Mouse (Mus musculus): ENCODE measurements around the gene Coro2b.
A peak's percentile ranks its signal among the peaks of the same experiment; 100 is the strongest.
"Not testable (repeated sequence)": the region's sequence is repeated elsewhere in the genome, so short reads cannot be mapped to it uniquely, and the experiment has no call there.

The Coro2b gene

GRCm38 (mm10) chr9:62469696-62470095 lies 67.1 kb downstream of the Coro2b start:
- no peak for DNase-seq

DNA sequence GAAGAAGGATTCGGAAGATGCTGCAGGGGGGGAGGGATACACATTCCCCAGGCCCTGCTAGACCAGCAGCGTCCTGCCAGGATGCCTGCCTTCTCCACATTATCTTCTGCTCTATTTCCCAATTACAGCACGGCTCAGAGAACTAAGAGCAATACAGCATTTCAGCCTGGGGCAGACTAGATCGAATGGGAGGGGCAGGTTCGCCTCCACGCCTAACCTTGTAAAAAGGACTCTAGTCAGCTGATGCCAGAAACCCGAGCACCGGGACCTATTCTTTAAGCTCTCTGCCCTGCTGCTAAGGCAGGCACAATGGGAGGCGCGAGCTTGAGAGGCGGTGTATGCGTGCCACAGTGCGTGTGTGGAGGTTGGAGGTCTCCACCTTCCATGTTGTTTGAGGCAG lies 67.7 kb downstream of the Coro2b start:
- peak; percentile 60 for DNase-seq

DNA sequence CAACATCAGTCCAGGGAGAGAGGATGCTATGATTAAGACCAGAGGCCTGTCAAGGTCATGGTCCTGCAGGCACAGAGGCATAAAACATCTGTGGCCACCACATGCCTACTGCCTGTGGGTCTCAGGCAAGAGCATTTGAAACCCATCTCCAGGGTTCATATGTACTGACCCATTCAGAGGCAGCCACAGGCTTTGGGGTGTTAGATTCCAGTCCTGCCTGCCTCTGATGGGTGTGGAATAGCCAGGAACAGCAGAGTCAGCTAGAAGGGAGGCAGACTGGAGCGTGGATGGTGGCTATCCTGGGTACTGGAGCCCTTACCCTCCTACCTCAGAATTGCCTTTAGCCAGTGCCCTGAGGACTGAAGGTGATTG lies 69.4 kb downstream of the Coro2b start:
- no peak for DNase-seq

- no peak for DNase-seq
Observed at GRCm38 (mm10) chr9:62466742-62467412, 70.0 kb downstream of the Coro2b start.

DNA sequence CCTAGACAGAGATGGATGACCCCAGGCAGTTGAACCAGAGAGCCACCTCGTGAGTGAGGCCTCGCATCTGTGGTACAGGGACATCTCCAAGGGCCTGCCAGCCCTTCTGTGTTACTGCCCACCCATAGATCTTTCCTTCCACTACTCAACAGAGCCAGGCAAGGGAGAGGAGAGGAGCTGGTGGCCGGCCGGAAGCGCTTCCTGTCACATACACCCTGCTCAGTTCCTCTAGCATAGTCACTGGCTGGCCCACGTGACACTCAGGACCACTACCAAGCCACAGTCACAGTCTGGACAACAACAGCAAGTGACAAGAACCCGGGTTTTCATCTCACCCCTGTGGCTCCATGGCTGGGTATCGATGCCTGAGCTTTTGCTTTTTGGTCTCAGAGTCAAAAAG lies 70.8 kb downstream of the Coro2b start:
- DNase-seq = no peak

DNA sequence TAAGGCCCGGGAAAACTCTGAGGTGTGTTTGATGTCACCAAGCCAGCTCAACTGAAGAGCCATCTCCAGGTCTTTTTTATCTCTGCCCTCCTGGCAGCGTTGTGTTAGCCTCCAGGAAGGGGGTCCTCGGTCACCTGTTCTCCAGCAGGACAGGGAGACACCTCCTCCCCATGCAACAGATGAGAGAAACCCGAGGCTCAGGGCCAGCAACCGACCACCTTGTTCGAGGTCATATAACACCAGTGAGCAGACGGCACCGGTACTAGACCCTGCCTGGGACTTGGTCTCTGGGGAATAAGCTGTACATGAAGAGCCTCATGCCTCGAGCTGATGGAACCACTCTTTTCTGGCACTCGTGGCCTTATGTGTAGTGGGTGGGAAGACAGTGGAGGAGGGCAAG lies 72.1 kb downstream of the Coro2b start:
- no peak for DNase-seq

- DNase-seq = no peak
Observed at GRCm38 (mm10) chr9:62461766-62462165, 75.1 kb downstream of the Coro2b start.

GRCm38 (mm10) chr9:62461095-62461494 lies 75.7 kb downstream of the Coro2b start:
- no peak for DNase-seq

DNA sequence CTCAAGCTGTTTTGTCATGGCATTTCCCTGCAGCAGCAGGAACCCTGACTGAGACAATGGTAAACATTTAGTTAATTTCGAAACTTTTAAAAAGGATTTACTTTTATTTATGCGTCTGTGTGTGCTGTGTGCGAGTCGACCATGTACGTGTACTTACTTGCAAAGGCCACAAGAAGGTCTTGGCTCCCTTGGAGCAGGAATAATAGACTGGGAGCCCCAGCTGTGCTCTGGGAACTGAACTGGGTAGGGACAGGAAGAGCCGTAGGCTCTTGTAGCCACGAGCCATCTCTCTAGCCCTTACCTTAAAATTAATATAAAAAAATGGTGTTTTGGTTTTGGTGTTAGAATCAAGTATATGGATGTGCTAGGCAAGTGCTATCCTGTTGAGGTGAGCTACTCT lies 76.8 kb downstream of the Coro2b start:
- no peak for DNase-seq

DNA sequence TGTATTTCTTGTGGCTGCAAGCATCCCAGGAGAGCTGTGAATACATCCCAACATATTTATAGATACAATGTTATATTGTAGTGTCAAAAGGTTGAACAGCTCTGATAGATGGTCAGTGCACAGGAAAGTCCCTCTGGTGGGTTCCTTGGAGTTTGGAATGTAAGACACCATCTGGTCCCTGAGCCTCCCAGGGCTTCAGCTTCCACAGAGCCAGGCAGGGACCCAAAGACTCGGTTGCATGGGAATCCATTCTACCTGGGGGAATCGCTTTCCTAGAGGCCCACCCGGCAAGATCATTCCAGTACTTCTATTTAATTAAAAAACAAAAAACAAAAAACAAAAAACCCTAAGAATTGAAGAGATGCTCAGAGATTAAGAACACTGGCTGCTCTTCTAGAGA lies 78.4 kb downstream of the Coro2b start:
- DNase-seq = no peak

GRCm38 (mm10) chr9:62456015-62456414 lies 80.8 kb downstream of the Coro2b start:
- DNase-seq = peak; percentile 60

GRCm38 (mm10) chr9:62455210-62455969 lies 81.5 kb downstream of the Coro2b start:
- no peak for DNase-seq

- no peak for DNase-seq
Observed at GRCm38 (mm10) chr9:62452373-62452993, 84.4 kb downstream of the Coro2b start.

DNA sequence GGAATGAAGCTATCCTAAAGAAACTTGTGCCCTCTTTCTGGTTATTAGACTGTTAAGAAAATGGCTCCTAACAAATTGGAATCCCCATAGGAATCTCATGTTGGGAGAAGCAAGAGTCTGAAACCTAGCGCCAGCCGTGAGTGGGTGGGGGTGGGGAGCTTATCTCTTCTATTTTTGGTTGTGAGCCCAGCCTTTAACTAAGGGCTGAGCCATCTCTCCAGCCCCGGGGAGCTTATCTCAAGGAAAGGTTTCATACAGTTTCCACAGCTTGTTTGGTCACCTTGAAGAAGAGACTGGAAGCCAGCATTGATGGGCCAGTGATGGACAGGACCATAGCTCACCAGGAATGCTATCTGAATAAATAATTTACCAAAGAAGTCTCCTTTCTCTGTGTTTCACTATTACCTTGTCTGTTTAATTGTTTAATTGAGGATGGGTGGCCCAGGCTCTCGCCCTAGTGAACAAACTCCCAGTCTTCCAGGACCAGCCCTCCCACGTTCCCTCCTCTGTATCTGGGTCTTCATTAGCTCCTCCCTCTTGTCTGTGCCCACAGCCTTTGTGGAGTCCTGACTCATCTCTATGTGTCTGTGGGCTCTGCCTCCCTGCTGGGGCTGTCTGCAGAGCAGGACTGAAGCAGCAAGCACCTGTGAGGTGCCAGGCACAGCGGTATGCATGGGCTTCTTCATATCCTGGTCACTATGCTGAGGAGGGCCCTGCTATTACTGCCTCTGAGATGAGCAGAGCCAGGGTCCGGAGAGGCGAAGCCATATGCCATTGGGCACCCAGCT lies 85.1 kb downstream of the Coro2b start:
- no peak for DNase-seq

DNA sequence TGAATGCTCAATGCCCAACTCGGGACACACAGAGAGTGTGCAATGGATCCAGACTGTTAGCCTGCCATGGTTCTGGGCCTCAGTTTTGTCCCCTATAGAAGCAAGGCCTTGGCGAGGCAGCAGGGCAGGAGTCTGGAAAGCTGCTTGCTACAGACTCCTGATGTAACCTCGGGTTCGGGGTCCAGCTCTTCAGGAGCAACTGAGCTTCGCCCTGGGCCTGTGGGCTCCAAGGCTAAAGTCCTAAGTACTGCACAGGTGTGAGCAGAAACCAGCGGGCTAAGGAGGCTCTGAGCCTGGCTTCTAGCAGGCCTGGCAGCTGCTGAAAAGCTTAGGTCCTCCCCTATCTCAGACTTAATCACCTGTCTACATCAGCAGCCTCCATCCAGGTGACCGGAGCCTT lies 86.0 kb downstream of the Coro2b start:
- DNase-seq = no peak

DNA sequence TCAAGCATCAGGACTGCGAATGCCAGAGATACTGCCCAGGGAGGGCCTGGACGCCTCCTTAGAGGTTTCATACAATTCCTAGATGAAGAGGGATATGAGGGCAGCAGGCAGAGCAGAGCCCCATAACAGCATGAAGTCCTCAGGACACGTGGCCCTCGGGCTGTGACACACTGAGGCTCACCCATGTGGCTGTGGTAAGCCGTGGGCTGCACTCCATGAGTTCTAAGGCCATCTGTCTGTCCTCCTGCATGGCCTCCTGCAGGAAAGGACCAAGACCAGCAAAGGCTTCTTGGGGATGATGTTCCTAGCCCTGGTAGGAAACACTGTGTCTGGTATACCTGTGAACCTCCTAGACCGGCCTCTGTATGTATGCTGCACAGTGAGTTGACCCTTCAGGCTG lies 86.5 kb downstream of the Coro2b start:
- no peak for DNase-seq

- DNase-seq = not testable (repeated sequence)
Observed at GRCm38 (mm10) chr9:62447337-62447736, 89.5 kb downstream of the Coro2b start.

DNA sequence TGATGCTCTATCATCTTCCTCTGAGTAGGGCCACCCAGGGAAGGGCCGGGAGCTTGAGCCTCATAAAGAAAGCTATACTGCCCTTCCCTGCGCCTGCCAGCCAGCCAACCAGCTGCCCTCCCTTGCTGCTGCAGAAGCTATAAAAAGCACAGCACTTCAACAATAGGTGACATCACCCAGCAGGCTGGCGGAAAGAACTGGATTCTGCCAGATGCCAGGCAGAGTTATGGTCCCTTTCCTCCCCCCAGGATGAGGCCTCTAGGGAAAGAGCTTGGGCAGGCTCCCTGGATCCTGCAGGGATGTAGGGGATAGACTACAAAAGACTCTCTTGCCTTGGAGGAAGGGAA lies 98.1 kb downstream of the Coro2b start:
- DNase-seq = peak; percentile 56

DNA sequence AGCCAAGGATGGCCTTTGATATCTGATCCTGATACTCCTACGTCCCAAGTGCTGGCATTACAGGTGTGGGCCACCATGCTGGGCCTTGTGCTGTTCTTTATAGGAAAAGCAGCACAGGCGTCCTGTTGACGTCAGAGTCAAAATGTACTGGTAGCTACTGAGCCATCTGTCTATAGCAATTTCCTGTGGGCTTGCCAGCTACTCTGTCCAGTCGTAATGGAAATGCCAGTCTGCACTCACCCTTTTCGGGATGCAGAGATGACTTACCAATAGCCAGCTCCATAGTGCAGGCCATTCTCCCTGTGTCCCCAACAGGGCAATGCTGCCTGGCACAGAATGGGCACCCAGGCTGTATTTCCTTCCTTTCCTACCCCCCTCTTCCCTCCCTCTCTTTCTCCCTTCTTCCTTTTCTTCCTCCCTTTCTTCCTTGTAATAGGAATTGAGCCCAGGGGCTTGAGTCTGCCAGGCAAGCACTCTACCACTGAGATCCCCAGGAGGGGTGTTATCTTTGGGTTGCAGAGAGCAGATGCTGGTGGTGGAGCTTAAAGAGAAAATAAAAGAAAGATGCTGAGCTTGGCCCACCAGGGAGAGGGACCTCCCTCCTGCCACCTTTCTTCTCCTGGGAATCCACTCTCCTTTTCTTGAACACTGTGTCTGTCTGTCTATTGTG lies 98.6 kb downstream of the Coro2b start:
- DNase-seq = no peak

GRCm38 (mm10) chr9:62437446-62437845 lies 99.4 kb downstream of the Coro2b start:
- DNase-seq = no peak

- DNase-seq = peak; percentile 81
Observed at GRCm38 (mm10) chr9:62435613-62436318, 101.1 kb downstream of the Coro2b start.

All from embryo, embryonic 11 days (tissue).